Mouse (Mus musculus): Measurements from ENCODE around the gene Plekhh2. TPM values are rescaled to one million over a fixed set of nuclear protein-coding genes. Genes with fewer than 3 reads are reported as not detected.

Plekhh2 gene
- polyA plus RNA-seq, 1 experiment from 2014 or later = 0.76 TPM

DNA sequence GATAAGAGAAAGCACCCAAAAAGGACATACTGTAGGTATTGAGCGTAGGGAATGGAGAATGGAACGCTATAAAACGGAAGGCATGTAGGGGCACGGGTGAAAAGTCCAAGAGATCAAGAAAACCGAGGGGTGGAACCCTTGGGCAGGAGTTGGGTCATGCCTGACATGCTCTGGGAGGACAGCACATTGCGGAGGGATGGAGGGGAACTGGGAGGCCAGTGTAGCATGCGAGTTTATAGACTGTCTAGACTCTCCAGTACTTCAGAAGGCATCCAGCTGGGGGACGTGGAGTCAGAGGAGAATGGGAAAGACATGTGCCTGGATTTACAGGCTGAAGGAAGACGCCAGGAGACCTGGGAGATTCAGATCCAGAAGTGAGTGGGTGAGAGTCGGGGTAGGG lies 68.1 kb downstream of the Plekhh2 start:
- Histone ChIP-seq H3K4me2 (no peak overlapping the region), H3K4me3 (no peak overlapping the region), H3K27ac (no peak overlapping the region), H3K9me3 (replicated peaks) (no peaks in the 10 kb centered on the region), H3K36me3 (no peaks in the 10 kb centered on the region), H3K27me3 (replicated peaks) (no peaks in the 10 kb centered on the region), H3K9ac (no peak overlapping the region), H3K4me1 (no peaks in the 10 kb centered on the region)
- WGBS (ENCODE audit: insufficient replicate concordance) = 68% methylated on average over 10 of the region's 10 CpGs
- no peak for ATAC-seq

DNA sequence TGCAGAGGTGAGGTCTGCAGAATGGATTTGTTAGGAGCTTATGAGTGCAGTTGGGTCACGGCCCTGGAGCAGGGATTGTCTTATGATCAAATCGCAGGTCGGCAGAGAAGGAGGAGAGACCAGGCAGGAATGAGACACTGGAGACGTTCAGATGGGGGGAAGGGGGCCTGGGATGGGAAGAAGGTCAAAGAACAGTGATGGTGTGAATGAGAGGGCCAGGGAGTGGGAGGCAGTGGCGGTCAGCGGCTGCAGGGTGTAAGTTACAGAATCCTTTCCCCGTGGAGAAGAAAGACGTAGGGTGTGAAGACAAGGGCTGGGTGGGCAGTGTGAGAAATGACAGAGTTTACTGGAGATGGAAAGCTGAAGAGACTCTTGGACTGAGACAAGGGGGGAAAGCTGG lies 69.1 kb downstream of the Plekhh2 start:
- WGBS (ENCODE audit: insufficient replicate concordance) = 58% methylated on average over 8 of the region's 8 CpGs
- H3K4me3 ChIP-seq = no peak overlapping the region

DNA sequence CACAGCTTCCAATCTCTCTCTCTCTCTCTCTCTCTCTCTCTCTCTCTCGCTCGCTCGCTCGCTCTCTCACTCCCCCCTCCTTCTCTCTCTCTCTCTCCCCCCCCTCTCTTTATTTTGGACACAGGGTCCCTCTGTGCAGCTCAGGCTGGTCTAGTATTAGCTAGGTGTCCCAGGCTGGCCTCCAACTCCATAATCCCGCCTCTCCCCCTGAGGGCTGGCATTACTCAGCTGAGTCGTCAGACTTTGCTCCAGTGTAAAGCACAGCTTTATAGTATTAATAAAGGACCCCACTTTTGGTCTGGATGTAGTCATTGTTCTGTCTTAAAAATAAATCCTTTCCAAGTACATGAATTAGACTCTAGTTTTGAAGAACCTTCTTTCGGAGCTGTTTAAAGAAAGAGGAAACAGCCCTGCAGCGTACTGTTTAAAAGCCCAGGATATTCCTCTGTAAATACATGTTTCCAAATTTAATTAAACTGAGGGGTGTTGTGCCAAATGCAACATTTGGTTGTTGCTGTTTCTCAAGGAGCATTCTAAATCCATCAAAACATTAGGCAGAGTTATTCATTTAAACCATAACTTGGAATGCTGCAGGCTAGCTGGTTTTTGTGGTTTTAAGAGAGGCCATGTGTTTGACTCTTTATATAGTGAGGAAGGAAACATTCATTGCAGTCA lies 70.2 kb downstream of the Plekhh2 start:
- 71% methylated on average over 8 of the region's 8 CpGs for WGBS (ENCODE audit: insufficient replicate concordance)
- Histone ChIP-seq H3K36me3 (no peaks in the 10 kb centered on the region), H3K4me3 (no peak overlapping the region), H3K27ac (no peak overlapping the region), H3K27me3 (replicated peaks) (no peaks in the 10 kb centered on the region), H3K9me3 (replicated peaks) (no peaks in the 10 kb centered on the region), H3K9ac (no peak overlapping the region), H3K4me2 (no peak overlapping the region), H3K4me1 (no peaks in the 10 kb centered on the region)
- ATAC-seq = no peak

More for the DNA sequence above, 69.1 kb downstream of the Plekhh2 start:
- Histone ChIP-seq H3K9me3 (replicated peaks) (no peaks in the 10 kb centered on the region), H3K27ac (no peak overlapping the region), H3K27me3 (replicated peaks) (no peaks in the 10 kb centered on the region), H3K9ac (no peak overlapping the region), H3K4me1 (no peaks in the 10 kb centered on the region), H3K36me3 (no peaks in the 10 kb centered on the region), H3K4me2 (no peak overlapping the region)
- ATAC-seq = no peak

DNA sequence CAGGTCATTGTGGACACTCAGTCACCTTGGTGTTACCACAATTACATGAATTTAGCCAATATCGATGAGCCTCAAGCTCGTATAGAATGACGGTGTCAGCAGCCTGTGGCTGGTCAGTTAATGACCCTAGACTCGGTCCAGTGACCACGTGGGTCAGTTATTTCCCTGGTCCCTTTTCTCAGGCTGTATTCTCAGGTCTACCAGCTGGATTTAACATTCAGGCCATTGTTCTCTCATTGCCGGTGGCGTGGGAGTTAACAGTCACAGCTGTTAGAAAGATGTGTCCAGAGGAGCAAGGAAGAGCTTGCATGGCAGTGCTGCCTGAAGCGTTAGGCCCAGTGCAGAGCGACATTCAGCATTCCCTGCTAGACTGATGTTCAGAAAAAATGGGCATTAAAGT lies 72.4 kb downstream of the Plekhh2 start:
- Histone ChIP-seq H3K36me3 (no peaks in the 10 kb centered on the region), H3K9ac (no peak overlapping the region), H3K27ac (no peak overlapping the region), H3K27me3 (replicated peaks) (no peaks in the 10 kb centered on the region), H3K4me3 (no peak overlapping the region), H3K4me1 (no peaks in the 10 kb centered on the region), H3K4me2 (no peak overlapping the region), H3K9me3 (replicated peaks) (no peaks in the 10 kb centered on the region)
- WGBS (ENCODE audit: insufficient replicate concordance) = 73% methylated on average over 9 of the region's 9 CpGs
- no peak for ATAC-seq

DNA sequence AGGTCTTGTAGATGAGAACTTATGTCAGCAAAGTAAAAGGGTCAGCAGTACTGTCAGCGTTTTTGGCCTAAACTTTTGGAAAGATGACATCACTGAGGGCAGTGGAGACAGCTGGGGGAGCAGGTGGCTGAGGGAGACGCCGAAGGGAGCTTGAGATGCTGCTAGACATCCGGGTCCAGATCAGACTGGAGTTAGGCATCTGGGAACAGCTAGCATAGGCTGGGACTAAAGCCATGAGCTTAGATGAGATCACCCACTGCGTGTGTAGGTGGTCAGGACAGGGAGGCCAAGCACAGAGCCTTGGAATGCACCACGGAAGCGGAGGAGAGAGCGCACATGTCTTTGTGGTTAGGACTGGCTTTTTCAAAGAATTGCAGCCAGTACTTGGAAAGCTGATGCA lies 73.4 kb downstream of the Plekhh2 start:
- no peaks in the 10 kb centered on the region for H3K4me1 ChIP-seq
- H3K4me3 ChIP-seq = no peak overlapping the region
- 65% methylated on average over 8 of the region's 8 CpGs for WGBS (ENCODE audit: insufficient replicate concordance)
- no peak overlapping the region for H3K9ac ChIP-seq
- no peaks in the 10 kb centered on the region for H3K9me3 ChIP-seq (replicated peaks)
- ATAC-seq = no peak
- H3K27ac ChIP-seq = no peak overlapping the region
- no peak overlapping the region for H3K4me2 ChIP-seq
- H3K27me3 ChIP-seq (replicated peaks) = no peaks in the 10 kb centered on the region
- H3K36me3 ChIP-seq = no peaks in the 10 kb centered on the region

DNA sequence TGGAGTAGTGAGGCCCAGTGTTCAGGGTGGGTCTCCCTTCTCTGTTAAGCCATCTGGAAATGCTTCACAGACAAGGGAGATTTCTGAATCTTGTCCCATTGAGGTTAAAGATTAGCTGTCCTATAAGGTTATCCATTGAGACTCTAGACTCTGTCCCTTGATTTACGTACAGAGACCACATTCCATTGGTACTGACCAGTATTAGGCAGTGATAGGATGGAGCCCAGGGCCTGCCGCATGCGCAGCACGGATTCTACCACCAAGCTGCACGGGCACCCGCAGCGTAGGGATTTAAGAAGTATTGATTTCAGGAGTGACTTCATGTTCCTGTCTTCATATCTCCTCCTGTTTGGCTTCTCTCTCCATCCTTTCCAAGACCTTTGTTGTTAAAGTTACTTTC lies 78.4 kb downstream of the Plekhh2 start:
- Histone ChIP-seq H3K4me2 (no peak overlapping the region), H3K27ac (no peak overlapping the region), H3K27me3 (replicated peaks) (no peaks in the 10 kb centered on the region), H3K9me3 (replicated peaks) (no peaks in the 10 kb centered on the region), H3K4me1 (no peaks in the 10 kb centered on the region), H3K36me3 (no peaks in the 10 kb centered on the region), H3K9ac (no peak overlapping the region), H3K4me3 (no peak overlapping the region)
- no peak for ATAC-seq
- 85% methylated on average over 7 of the region's 7 CpGs for WGBS (ENCODE audit: insufficient replicate concordance)

DNA sequence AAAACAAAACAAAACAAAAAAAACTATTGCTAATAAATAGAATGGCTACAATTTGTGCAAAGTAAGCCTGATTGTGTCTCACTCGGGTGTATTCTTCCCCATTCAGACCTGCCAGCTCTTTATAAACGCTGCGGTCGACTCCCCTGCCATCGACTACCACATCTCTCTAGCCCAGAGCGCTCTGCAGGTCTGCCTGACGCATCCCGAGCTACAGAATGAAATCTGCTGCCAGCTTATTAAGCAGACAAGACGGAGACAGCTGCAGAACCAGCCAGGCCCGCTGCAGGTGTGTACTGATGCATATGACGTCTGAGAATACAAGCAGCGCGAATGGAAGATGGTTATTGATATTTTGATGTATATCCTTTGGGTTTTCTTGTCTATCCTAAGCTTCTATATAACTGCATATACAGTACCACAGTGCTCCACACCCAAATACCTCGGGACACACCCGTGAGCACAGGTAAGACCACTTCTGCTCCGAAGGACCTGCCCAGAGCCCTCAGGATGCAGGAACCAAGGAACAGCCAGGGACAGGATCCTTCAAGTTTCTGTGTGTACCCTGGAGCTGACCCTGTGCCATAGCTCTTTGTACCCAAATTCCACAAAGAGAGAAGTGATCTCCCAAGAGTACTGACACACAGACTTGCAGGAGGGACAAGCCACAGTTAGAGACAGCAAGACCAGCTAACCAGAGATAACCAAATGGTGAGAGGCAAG lies 79.9 kb downstream of the Plekhh2 start:
- Histone ChIP-seq H3K4me1 (no peaks in the 10 kb centered on the region), H3K9me3 (replicated peaks) (no peaks in the 10 kb centered on the region), H3K36me3 (no peaks in the 10 kb centered on the region), H3K4me2 (no peak overlapping the region), H3K9ac (no peak overlapping the region), H3K4me3 (no peak overlapping the region), H3K27me3 (replicated peaks) (no peaks in the 10 kb centered on the region), H3K27ac (no peak overlapping the region)
- ATAC-seq = no peak
- 76% methylated on average over 16 of the region's 16 CpGs for WGBS (ENCODE audit: insufficient replicate concordance)

DNA sequence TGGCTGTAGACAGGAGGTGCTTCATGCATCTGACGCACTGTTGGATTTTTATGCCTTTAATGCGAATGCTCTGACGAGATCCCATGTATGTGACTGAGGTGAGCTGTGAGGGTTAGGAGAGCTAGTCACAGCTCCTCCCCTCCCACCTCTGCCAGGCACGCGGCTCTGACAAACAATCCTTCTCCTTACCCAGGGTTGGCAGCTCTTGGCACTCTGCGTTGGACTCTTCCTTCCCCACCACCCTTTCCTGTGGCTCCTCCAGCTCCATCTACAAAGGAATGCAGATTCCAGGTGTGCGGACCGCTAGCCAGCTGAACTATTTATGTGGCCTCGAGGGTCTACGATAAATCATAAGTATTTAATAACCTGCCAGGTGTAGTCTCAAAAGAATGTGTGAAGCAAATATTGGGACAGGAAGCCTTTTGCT lies 84.3 kb downstream of the Plekhh2 start:
- H3K4me2 ChIP-seq = no peak overlapping the region
- no peaks in the 10 kb centered on the region for H3K36me3 ChIP-seq
- WGBS (ENCODE audit: insufficient replicate concordance) = 47% methylated on average over 10 of the region's 10 CpGs
- H3K27ac ChIP-seq = no peak overlapping the region
- no peak overlapping the region for H3K4me3 ChIP-seq
- no peak for ATAC-seq
- H3K9me3 ChIP-seq (replicated peaks) = no peaks in the 10 kb centered on the region
- H3K9ac ChIP-seq = no peak overlapping the region
- H3K4me1 ChIP-seq = no peaks in the 10 kb centered on the region
- H3K27me3 ChIP-seq (replicated peaks) = no peaks in the 10 kb centered on the region

DNA sequence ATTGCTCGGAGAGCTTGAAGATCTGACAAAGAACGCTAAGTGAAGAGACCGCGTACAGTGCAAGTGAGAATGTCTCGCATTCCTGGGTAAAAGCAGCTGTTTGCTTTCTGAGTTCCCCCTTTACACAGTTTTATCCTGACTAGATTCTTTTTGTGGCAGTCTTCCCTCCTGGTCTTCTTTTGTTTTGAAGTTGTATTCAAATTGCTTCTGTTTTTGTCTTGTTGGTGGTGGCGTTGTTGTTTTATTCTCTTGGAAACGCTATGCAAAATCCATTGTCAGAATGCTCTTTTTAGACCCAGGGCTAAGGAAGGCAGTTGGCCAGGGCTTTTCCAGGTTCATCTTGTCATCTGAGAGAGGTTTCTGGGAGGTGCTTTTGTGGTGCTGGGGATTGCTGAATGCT lies 84.8 kb downstream of the Plekhh2 start:
- Histone ChIP-seq H3K9ac (no peak overlapping the region), H3K27ac (no peak overlapping the region), H3K4me2 (no peak overlapping the region), H3K4me3 (no peak overlapping the region), H3K36me3 (no peaks in the 10 kb centered on the region), H3K27me3 (replicated peaks) (no peaks in the 10 kb centered on the region), H3K4me1 (no peaks in the 10 kb centered on the region), H3K9me3 (replicated peaks) (no peaks in the 10 kb centered on the region)
- 57% methylated on average over 7 of the region's 7 CpGs for WGBS (ENCODE audit: insufficient replicate concordance)
- ATAC-seq = no peak

DNA sequence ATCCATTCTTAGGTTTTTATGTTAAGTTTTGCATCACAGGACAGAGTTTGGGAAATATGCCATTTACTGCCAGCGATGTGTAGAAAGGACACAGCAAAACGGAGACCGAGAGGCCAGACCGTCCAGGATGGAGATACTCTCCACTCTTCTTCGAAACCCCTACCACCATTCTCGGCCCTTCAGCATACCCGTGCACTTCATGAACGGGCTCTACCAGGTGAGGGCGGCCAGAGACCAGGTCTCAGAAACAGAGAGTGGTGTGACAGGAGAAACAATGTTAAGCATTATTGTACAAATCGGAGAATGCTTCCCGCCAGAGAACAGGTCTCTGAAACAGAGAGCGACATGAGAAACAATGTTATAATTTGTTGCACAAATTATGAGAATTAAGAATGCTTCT lies 86.2 kb downstream of the Plekhh2 start:
- 76% methylated on average over 12 of the region's 12 CpGs for WGBS (ENCODE audit: insufficient replicate concordance)
- Histone ChIP-seq H3K36me3 (no peaks in the 10 kb centered on the region), H3K4me3 (no peak overlapping the region), H3K4me1 (no peaks in the 10 kb centered on the region), H3K27me3 (replicated peaks) (no peaks in the 10 kb centered on the region), H3K9ac (no peak overlapping the region), H3K9me3 (replicated peaks) (no peaks in the 10 kb centered on the region), H3K27ac (no peak overlapping the region), H3K4me2 (no peak overlapping the region)
- no peak for ATAC-seq

DNA sequence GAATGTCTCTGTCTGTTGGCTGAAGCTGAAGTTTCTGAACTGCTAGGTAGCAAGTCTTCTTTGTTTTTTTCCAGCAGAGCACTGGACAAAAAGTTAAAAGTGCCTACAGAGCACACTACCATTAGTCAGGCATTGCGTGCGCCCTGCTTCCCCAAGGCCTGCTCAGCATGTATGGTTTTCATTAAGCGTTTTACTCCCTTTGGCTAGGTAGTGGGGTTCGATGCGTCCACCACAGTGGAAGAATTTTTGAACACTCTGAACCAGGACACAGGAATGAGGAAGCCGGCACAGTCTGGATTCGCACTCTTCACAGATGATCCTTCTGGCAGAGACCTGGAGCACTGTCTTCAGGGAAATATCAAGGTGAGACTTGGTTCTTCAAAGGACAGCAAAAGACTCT lies 87.2 kb downstream of the Plekhh2 start:
- Histone ChIP-seq H3K4me3 (no peak overlapping the region), H3K36me3 (no peaks in the 10 kb centered on the region), H3K9ac (no peak overlapping the region), H3K4me1 (no peaks in the 10 kb centered on the region), H3K4me2 (no peak overlapping the region), H3K9me3 (replicated peaks) (no peaks in the 10 kb centered on the region), H3K27me3 (replicated peaks) (no peaks in the 10 kb centered on the region), H3K27ac (no peak overlapping the region)
- WGBS (ENCODE audit: insufficient replicate concordance) = 80% methylated on average over 7 of the region's 7 CpGs
- no peak for ATAC-seq

DNA sequence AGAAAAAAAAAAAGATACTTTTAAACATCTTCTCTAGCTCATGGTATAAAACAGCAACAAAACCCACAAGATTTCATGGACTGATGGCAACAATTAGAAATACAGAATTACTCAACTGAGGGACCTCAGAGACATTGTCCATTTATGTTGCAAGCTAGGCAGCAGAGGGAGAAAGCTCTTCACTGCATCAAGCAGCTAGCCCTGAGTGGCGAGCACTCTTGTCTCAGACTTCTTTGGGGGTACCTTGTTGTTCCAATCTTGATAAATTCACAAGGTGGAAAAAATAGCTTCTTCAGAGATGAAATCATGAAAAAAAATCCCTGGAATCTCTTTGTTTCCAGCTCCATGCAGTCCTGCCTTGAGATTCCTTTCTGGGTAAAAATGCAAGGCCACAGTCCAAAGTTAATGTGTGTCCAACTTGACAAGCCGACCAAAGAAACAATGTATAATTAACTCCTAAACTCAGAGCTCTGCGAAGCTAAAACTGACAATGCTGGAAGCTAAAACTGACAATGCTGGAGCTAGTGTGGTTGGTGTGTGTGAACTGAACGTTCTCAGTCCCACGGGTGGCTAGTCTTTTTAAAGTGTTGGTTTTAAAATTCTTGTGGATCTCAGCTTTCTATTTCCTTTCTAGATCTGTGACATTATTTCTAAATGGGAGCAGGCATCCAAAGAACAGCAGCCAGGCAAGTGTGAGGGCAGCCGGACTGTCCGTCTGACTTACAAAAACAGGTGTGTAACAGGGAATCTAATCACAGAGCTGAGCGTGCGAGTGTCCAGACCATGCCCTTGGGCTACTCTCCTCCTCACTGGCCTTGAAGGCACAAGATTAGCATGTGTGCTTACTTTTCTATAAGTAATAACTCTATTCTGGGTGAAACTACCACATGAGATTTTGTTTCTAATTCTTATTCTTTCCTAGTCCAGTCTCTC lies 88.6 kb downstream of the Plekhh2 start:
- no peaks in the 10 kb centered on the region for H3K9me3 ChIP-seq (replicated peaks)
- 72% methylated on average over 9 of the region's 9 CpGs for WGBS (ENCODE audit: insufficient replicate concordance)
- no peak overlapping the region for H3K4me3 ChIP-seq
- ATAC-seq = no peak
- no peak overlapping the region for H3K9ac ChIP-seq
- H3K4me2 ChIP-seq = no peak overlapping the region
- H3K27me3 ChIP-seq (replicated peaks) = no peaks in the 10 kb centered on the region
- H3K27ac ChIP-seq = no peak overlapping the region
- no peaks in the 10 kb centered on the region for H3K36me3 ChIP-seq
- no peaks in the 10 kb centered on the region for H3K4me1 ChIP-seq

Measured in liver, embryonic 12.5 days (tissue).